Mouse (Mus musculus) heart, embryonic 14.5 days (tissue): ENCODE measurements around the gene H2afy. TPM values are rescaled to one million over a fixed set of nuclear protein-coding genes. Genes with fewer than 3 reads are reported as not detected.

Experiments used
- ATAC-seq: fragments of 200-750 bp; cut with Nextera tagmentation; 2 replicates; pipeline ENCODE4 v1.8.0; 2017; ENCODE audit warnings: low read depth, moderate TSS enrichment; ENCODE audit not compliant: insufficient number of reproducible peaks, insufficient read depth, low FRiP score
- H3K27ac ChIP-seq, 2 experiments: fragments of 200-500 bp in 1 of 2; fragments of 300-500 bp in 1 of 2; sonication (generic) in 1 of 2; replicated peaks in 1 of 2; 2 replicates each; pipeline ENCODE4 v1.5.1; 2012 to 2014; ENCODE audit warnings: low read depth in 2 of 2, low read length in 2 of 2, control low read depth in 1 of 2, mild to moderate bottlenecking in 1 of 2, mixed read lengths in 1 of 2; ENCODE audit not compliant: control insufficient read depth in 1 of 2, insufficient read depth in 1 of 2
- H3K27me3 ChIP-seq: fragments of 300-500 bp; sonication (generic); 2 replicates; pipeline ENCODE4 v1.6.1; 2014; ENCODE audit warnings: mild to moderate bottlenecking, low read length, control low read depth; ENCODE audit not compliant: control insufficient read depth, insufficient read depth
- H3K36me3 ChIP-seq: fragments of 300-500 bp; sonication (generic); 2 replicates; pipeline ENCODE4 v1.6.1; 2014; ENCODE audit warnings: mild to moderate bottlenecking, control low read depth, low read length, mixed read lengths; ENCODE audit not compliant: control insufficient read depth, insufficient read depth
- H3K4me1 ChIP-seq, 2 experiments: fragments of 200-500 bp in 1 of 2; fragments of 300-500 bp in 1 of 2; sonication (generic) in 1 of 2; 2 replicates each; pipeline ENCODE4 v1.6.1; 2012 to 2014; ENCODE audit warnings: low read length in 2 of 2, control low read depth in 1 of 2, mixed read lengths in 1 of 2; ENCODE audit not compliant: control insufficient read depth in 2 of 2, insufficient read depth in 2 of 2
- H3K4me2 ChIP-seq: fragments of 300-500 bp; sonication (generic); 2 replicates; pipeline ENCODE4 v1.6.1; 2014; ENCODE audit warnings: mild to moderate bottlenecking, low read length
- H3K4me3 ChIP-seq, 2 experiments: fragments of 200-500 bp in 1 of 2; fragments of 300-500 bp in 1 of 2; sonication (generic) in 1 of 2; 2 replicates each; pipeline ENCODE4 v1.5.1; 2012 to 2014; ENCODE audit warnings: low read length in 2 of 2, mild to moderate bottlenecking in 2 of 2, control low read depth in 1 of 2, low read depth in 1 of 2, moderate library complexity in 1 of 2; ENCODE audit not compliant: control insufficient read depth in 1 of 2, insufficient read depth in 1 of 2
- H3K9ac ChIP-seq: fragments of 300-500 bp; sonication (generic); 2 replicates; pipeline ENCODE4 v1.6.1; 2014; ENCODE audit warnings: mild to moderate bottlenecking, low read length
- H3K9me3 ChIP-seq: fragments of 300-500 bp; sonication (generic); 2 replicates; pipeline ENCODE4 v1.6.1; 2016; ENCODE audit warnings: low read length, control low read depth; ENCODE audit not compliant: control insufficient read depth
- WGBS: fragments of 180-500 bp; shearing (Covaris S2); extraction: QIAGEN DNeasy Blood & Tissue Kit; methylation state at CpG from one replicate; pipeline ENCODE4 v1.1.7; 2014; 5-methylcytosine and 5-hydroxymethylcytosine counted together
- polyA plus RNA-seq: library from polyadenylated mRNA; unstranded; fragments of >200 nt; fragmentation: Nextera tagmentation; extraction: Ambion mirVana; gene quantifications from 2 replicates; pipeline ENCODE4 v1.2.1, GENCODE M21; 2014

The H2afy gene
- polyA plus RNA-seq, 1 experiment from 2014 or later = 107 TPM

GRCm38 (mm10) chr13:56159614-56160363 is 23.6 kb upstream of the H2afy start:
- Histone ChIP-seq H3K4me2 (peak overlapping the region; percentile 32; the same call in 1 of the 2 replicates), H3K36me3 (no peaks in the 10 kb centered on the region), H3K9ac (no peak overlapping the region), H3K9me3 (no peaks in the 10 kb centered on the region), H3K27me3 (peaks cover 2% of the 10 kb centered on the region), H3K27ac (peak overlapping the region in 1 of 2 experiments; percentile 57; a peak in 2 of 4 replicates), H3K4me3 (no peak overlapping the region), H3K4me1 (peaks cover 38 to 46% of the 10 kb centered on the region in 2 experiments)
- no peak for ATAC-seq
- WGBS = 48% methylated on average over 17 of the region's 17 CpGs

DNA sequence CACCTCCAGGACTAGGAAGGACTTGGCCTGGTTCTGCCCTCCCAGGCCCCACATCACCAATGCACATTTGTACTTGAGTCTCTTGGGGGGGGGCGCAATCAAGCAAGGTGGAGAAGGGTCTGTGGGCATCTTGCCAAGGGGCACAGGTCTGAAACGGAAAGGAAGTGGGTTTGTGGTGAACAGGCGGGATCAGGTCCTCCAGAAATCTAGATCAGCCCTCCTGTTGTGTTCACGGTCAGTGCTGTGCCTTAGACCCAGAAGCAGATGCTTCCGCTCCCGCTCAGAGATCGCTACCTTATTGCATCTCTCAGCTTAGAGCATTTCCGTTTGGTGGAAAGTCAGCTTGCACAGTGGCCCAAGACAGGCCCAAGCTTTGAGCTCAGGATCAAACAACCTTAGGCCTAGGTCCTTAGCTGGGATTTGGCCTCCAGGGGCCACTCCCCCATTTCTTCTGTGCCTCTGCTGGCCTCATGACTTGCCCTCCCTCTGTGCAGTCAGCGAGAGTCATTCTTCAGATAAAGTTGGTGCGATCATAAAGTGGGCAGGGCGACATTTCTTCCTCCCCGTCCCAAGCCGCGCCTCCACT is 22.9 kb upstream of the H2afy start:
- peaks cover 2% of the 10 kb centered on the region for H3K27me3 ChIP-seq
- ATAC-seq = peak; percentile 49; the same call in 1 of the 2 replicates
- no peak overlapping the region for H3K4me3 ChIP-seq
- peak overlapping the region; percentile 34 to 57 for H3K27ac ChIP-seq
- peak overlapping the region; percentile 44; the same call in 1 of the 2 replicates for H3K9ac ChIP-seq
- peaks cover 39 to 48% of the 10 kb centered on the region in 2 experiments for H3K4me1 ChIP-seq
- WGBS = 38% methylated on average over 14 of the region's 14 CpGs
- H3K36me3 ChIP-seq = no peaks in the 10 kb centered on the region
- peak overlapping the region; percentile 32 for H3K4me2 ChIP-seq
- H3K9me3 ChIP-seq = no peaks in the 10 kb centered on the region

GRCm38 (mm10) chr13:56155671-56156070 is 19.5 kb upstream of the H2afy start:
- H3K9ac ChIP-seq = no peak overlapping the region
- H3K4me1 ChIP-seq = peaks cover 35 to 46% of the 10 kb centered on the region in 2 experiments
- peaks cover 2% of the 10 kb centered on the region; the same call in 1 of the 2 replicates for H3K27me3 ChIP-seq
- 75% methylated on average over 7 of the region's 7 CpGs for WGBS
- no peak overlapping the region for H3K4me3 ChIP-seq
- no peaks in the 10 kb centered on the region for H3K9me3 ChIP-seq
- H3K4me2 ChIP-seq = 0 out of 2 replicates have a peak overlapping the region, but pooled peaks have one; percentile 16
- no peak for ATAC-seq
- peak overlapping the region; percentile 85 to 92 for H3K27ac ChIP-seq
- H3K36me3 ChIP-seq = no peaks in the 10 kb centered on the region

DNA sequence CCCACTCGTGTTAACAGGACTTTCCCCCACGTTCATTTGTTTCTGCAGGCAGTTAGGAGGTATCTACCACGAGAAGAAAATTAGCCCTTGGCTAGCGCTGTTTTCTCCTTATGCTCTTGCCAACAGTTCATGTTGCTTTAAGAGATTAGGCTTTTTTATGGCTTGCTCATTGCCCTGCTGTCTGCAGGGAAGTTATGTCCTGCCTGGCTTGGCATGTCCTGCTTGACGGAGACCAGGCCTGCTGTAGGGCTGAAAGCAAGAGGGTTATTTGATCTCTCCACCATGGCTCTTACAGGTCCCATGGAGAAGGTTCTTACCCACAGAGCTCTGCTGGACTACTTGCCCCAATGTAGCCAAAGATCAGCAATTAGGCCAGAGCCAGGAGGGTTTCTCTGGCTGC is 18.9 kb upstream of the H2afy start:
- Histone ChIP-seq H3K36me3 (no peaks in the 10 kb centered on the region), H3K4me1 (peaks cover 32 to 43% of the 10 kb centered on the region in 2 experiments), H3K9me3 (no peaks in the 10 kb centered on the region), H3K9ac (no peak overlapping the region), H3K27me3 (peaks cover 2% of the 10 kb centered on the region; the same call in 1 of the 2 replicates), H3K4me2 (0 out of 2 replicates have a peak overlapping the region, but pooled peaks have one; percentile 16), H3K27ac (peak overlapping the region; percentile 85 to 92), H3K4me3 (no peak overlapping the region)
- peak; percentile 83 for ATAC-seq
- WGBS = 5% methylated on average over 5 of the region's 5 CpGs

DNA sequence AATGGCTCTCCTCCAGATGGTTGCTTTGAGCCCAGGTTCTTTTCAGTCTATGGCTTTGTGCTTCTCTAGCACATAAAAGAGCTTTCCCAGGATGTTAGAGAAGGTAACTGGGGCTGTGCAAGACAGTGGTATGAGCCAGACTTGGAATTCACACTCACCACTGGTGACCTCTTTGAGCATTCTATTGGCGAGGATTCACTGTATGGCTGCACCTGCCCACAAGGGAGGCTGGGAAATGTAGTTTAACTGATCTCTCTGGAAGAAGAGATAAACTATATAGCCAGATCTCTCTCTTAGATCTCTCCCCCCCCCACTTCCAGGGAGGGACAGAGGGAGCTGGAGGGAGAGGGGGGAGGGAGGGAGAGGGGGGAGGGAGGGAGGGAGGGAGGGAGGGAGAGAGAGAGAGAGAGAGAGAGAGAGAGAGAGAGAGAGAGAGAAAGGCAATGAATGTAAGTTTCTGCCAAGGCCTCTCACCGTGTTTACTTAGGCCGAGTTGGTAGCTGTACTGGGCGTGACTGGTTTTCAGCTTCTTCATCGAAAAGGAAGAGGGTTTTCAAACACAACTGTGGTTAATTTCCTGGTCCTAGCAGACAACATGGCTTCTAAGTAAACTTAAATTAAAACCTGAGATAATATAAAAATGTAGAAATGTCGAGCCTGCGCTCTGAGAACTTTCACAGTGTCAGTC is 16.8 kb upstream of the H2afy start:
- H3K4me3 ChIP-seq = no peak overlapping the region
- no peak overlapping the region for H3K4me2 ChIP-seq
- no peak for ATAC-seq
- peaks cover 19 to 32% of the 10 kb centered on the region in 2 experiments for H3K4me1 ChIP-seq
- H3K9ac ChIP-seq = no peak overlapping the region
- H3K9me3 ChIP-seq = no peaks in the 10 kb centered on the region
- WGBS = 71% methylated on average over 7 of the region's 7 CpGs
- peaks cover 2% of the 10 kb centered on the region; the same call in 1 of the 2 replicates for H3K27me3 ChIP-seq
- H3K27ac ChIP-seq = no peak overlapping the region
- H3K36me3 ChIP-seq = no peaks in the 10 kb centered on the region

DNA sequence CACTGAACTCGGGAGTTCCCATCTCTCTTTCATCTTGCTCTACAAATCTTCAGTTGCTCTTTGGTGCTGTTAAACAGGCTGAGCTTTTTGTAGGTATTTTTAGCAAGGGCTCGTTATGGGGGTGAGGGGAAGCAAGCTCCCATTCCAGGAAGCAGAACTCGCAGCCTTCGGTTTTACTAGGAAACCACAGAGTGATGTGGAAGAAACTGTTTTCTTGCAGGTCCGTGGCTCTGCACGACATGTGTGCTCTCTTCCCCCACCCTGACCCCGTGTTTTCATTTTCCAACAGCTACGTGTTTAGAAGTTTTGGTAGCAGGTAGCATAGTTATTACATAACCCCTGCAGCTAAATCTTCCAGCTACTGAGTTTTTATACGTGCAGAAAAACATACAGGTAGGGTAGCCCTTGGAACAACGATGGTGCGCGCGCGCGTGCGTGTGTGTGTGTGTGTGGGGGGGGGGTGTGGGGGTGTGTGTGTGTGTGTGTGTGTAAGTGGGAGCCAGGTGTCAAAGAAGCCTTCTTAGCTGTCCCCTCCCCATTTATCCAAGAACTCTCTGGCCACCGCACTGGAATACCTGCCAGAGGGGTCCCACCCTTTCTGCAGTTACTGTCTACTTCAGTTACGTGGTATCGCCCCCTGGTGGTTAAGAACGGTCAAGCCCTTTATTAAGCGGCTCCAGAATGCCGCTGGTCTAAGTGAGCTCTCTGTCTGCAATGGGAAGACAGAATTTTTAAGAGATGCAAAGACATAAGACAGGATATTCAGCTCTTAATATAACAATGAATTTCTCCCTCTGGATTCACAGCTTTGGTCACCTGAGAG is 15.5 kb upstream of the H2afy start:
- H3K36me3 ChIP-seq = no peaks in the 10 kb centered on the region
- H3K4me2 ChIP-seq = peak overlapping the region; percentile 57
- no peak overlapping the region; the same call in 1 of the 2 replicates for H3K9ac ChIP-seq
- H3K9me3 ChIP-seq = no peaks in the 10 kb centered on the region
- H3K4me3 ChIP-seq = peak overlapping the region; percentile 9 to 11; a peak in 3 of 4 replicates
- no peaks in the 10 kb centered on the region for H3K27me3 ChIP-seq
- H3K4me1 ChIP-seq = peaks cover 19 to 32% of the 10 kb centered on the region in 2 experiments
- WGBS = 35% methylated on average over 22 of the region's 22 CpGs
- no peak for ATAC-seq
- H3K27ac ChIP-seq = peak overlapping the region in 1 of 2 experiments; percentile 74; a peak in 2 of 4 replicates

DNA sequence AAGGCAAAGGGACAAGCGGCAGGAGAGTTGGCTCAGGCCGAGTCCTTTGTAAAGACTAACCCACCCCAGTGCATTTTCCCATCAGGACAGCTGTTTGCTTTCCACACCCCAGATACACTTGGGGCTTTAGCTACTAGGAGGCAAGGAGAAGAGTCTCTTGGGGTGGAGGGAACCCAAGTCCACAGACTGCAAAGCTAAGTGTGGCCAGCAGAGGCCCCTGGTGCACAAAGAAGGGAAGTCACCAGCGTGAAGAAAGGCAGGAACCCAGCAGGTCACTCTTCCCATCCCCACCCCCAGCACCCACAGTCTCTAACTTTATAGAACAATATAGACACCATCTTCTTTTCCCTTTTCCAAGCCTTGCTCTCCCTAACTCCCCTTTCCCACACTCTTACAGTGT is 9.4 kb upstream of the H2afy start:
- no peak for ATAC-seq
- Histone ChIP-seq H3K4me1 (peaks cover 0 to 5% of the 10 kb centered on the region in 2 experiments; a peak in 1 of 4 replicates), H3K9ac (no peak overlapping the region), H3K9me3 (no peaks in the 10 kb centered on the region), H3K4me3 (no peak overlapping the region), H3K36me3 (no peaks in the 10 kb centered on the region), H3K4me2 (no peak overlapping the region), H3K27me3 (no peaks in the 10 kb centered on the region), H3K27ac (no peak overlapping the region)
- 29% methylated on average over 3 of the region's 3 CpGs for WGBS
